Mouse (Mus musculus) gastrocnemius, postnatal 25 days (tissue): ENCODE data around the gene Capn15. TPM values are rescaled to one million over a fixed set of nuclear protein-coding genes. Genes with fewer than 3 reads are reported as not detected.
A peak's percentile ranks its signal among the peaks of the same experiment; 100 is the strongest.

Experiments
- DNase-seq: peaks from one replicate; pipeline ENCODE4 v3.0.0; 2022
- total RNA-seq, 2 experiments: library from RNA; stranded (reverse); gene quantifications; 1 replicate in 1 of 2; 2 replicates in 1 of 2; pipeline ENCODE4 v1.2.3; 2021

Gene Capn15
- total RNA-seq, 2 experiments from 2014 or later: 5.6 to 6.8 TPM

- no peak for DNase-seq
Measured at GRCm38 (mm10) chr17:25955736-25956135, 29.9 kb downstream of the Capn15 start.

DNA sequence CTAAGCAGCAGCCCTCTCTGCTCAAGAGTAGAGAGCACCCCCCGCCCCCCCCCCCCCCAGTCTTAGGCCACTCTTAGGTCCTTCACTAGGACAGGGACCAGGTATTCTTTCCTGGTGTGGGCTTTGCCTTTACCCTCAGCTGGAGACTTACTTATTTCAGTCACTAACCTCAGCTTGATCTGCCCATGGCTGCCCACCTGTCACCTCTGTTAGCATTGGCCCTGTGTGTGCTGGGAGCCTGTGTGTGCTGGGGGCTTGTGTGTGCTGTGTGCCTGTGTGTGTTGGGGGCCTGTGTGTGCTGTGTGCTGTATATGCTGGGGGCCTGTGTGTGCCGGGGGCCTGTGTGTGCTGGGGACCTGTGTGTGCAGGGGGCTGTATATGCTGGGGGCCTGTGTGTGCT, 30.9 kb downstream of the Capn15 start:
- DNase-seq: no peak

- DNase-seq: no peak
Measured at GRCm38 (mm10) chr17:25953161-25953560, 32.4 kb downstream of the Capn15 start.

- no peak for DNase-seq
Measured at GRCm38 (mm10) chr17:25951803-25952623, 33.6 kb downstream of the Capn15 start, which contains the start of gene A930017K11Rik. Gene A930017K11Rik (minus strand): TSS chr17:25952565.

DNA sequence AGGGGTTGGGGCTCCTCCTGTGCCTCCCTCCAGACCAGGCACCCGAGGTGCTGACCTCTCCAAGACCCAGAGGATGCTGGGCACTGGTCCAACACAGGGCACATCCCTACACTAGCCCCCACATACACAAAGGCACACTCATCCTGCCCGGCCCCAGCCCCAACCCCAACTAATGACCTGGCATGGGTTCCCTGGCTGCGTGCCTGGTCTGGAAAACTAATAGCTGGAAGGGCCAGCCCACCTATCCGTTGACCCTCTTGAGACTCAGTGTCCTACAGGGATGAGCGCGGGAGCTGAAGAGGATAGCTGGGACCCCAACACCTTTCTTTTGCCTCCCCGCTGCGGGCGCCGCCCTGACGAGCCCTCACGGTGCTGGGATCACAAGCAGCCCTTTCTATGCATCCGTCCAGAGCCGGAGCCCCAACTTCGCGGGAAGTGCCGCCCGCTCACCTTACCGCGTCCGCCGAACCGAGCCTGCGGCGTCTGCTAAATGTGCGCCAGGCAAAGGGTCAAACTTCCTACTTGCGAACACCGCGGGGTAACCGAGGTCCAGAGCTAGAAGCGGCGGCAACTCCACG, 34.3 kb downstream of the Capn15 start:
- DNase-seq: no peak

DNA sequence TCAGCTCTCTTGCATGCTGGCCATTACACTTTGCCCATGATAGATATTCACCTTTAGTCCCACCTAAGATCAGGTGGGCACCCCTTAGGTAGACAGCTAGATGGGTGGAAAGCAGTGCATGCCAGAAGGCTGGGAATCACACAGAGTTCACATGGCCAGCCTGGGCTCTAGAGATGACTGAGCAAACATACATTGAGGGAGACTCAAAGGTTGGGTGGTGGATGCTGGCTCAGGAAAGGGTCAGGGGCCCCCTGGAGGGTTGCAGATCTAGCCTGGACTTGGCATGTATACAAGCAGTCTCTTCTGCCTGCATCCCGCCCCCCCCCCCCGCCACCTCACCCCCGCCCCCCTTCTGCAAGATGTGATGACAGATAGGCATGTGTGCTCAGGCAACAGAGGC, 34.9 kb downstream of the Capn15 start:
- DNase-seq: no peak

DNA sequence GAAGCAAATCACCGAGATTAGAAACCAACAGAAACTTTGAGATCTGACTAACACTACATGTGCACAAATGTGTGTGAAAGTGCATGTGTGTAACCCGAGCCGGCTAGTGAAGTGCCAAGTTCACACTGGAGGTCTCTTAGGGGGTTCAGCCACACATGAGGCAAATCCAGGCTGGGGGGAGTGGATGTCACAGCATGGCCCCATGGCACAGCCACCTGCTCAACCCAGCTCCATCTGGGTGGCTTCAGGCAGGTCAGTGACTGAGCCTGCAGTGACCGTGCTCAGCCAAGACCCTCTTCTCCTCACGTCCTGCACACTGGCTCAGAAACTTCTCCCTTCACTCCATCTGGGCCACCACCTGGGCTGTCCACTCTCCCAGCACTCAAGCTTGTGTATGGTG, 35.6 kb downstream of the Capn15 start:
- no peak for DNase-seq

DNA sequence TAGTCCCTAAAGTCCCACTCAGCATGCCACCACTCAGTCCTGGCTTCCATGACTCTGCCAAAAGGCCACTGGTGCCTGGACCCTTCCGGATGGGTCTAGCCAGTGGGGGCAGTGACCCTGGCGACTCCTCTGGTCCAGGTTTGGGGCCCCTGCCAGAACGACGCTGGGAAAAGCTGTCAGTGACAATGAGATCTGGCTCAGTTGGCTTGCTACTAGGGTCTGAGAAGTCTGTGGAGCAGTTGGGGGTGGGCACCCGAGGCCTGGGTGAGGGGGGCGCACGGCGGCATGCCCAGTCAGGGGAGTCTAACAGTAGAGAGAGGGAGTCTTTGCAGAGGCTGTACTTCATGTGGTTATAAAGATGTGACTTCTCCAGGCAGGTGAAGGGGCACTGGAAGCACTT, 37.5 kb downstream of the Capn15 start:
- no peak for DNase-seq

DNA sequence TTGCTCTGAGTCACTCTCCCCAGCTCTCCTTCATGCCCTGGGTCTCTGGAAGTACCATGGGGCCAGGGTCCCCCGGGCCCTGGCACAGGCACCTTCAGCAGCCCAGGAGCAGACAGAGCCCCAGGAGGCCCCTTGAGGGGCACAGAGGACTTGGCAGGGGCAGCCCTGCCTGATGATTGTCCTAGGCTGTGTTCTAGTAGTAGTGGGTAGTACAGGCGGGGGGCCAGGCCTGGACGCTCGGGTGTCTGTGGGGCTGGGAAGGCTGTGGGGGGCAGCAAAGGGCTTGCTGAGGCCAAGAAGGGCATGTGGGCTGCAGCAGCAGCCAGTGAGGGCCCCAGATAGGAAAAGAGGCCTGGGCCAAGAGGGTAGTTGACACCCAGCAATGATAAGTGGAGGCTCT, 38.0 kb downstream of the Capn15 start:
- DNase-seq: no peak

- DNase-seq: no peak
Measured at GRCm38 (mm10) chr17:25946891-25947290, 38.7 kb downstream of the Capn15 start.

DNA sequence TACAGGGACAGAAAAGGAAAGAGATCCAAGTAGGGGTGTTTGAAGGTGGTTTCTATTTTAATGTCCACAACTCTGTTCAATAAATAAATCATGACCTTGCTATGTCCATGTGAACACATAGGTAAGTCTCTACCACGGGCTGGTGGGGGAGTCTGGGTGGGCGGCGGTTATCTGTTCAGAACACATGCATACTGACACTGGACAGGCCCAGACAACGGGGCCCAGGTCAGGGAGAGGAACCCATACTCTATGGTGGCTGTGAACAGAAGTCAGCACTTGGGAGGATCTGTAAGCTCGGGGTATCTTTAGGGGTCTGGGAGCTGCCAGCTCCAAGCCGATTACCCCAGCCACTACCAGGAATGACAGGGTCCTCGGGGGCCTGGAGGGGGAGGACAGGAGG, 39.2 kb downstream of the Capn15 start:
- no peak for DNase-seq

DNA sequence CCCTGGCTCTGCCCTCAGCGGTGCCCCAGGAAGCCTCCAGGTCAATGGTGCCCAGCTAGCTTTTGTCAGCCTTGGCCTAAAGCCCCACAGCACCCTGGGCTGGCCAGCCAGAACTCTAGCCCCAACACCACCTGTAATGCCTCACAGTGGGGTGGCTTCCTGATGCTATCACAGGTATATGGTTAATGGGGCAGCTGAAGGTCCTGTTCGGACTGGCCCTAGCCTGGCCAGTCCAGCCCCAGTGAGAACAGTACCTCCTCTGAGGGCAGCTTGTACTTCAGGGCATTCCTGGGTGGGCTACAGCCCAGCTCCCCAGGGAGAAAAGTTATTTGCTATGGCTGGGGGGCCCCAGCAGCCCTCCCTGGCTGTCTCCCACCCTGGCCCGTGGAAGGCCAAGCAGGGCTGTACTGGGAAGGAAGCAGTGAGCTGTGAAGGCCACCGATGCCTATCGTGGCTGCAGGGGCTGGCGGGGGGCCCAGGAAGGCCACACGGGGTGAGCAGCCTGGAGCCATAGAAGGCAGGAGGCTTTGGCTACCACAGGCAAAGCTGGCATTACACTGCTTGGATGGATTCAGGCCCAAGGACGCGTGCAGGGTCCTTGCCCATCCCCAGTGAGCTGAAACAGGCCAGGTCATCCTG, 40.0 kb downstream of the Capn15 start:
- peak; percentile 52 for DNase-seq

DNA sequence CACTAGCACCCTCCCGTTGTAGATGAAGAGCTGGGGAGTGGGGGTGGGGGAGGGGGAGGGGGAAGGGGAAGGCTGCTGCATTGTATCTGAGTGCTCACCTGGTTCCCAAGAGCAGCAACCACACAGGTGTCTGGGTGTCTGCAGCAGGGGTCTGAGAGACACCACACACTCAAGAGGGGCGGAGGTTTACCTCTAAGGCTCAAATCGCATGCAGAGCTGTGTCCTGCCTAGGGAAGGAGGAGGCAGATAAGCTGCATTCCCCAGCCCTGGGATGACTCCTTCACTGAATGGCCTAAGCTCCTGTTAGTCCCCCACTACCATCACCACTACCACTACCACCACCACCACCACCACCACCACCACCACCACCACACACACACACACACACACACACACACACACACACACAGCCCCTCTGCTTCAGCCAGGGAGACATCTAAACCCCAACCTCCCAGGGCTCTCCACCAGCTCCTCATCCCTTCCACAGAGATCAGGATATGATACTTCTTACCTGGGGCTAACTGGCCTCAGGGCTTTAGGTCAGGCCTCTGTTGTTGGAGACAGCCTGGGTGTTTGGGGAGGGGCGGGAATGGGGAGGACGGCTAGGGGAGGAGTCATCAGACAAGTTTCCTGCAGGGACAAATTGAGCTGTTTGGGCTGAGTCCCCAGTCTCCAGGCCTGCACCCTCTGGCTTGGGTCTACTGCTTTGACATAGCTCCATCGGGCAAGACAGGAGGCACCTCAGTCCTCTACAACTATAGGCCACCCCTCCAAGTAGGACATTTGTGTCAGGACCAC, 41.0 kb downstream of the Capn15 start, which contains the start of the genes Pigq and Nhlrc4:
Gene Pigq (minus strand): TSS at position 571 of the 798 bp plus-strand sequence.
Gene Nhlrc4 (minus strand): TSS at position 596 of the 798 bp plus-strand sequence.
- DNase-seq: no peak

- no peak for DNase-seq
Measured at GRCm38 (mm10) chr17:25943769-25944168, 41.8 kb downstream of the Capn15 start.

GRCm38 (mm10) chr17:25943221-25943620, 42.4 kb downstream of the Capn15 start:
- no peak for DNase-seq

GRCm38 (mm10) chr17:25942597-25943151, 42.9 kb downstream of the Capn15 start:
- DNase-seq: no peak

- peak; percentile 67 for DNase-seq
Measured at GRCm38 (mm10) chr17:25941511-25942241, 43.9 kb downstream of the Capn15 start.

DNA sequence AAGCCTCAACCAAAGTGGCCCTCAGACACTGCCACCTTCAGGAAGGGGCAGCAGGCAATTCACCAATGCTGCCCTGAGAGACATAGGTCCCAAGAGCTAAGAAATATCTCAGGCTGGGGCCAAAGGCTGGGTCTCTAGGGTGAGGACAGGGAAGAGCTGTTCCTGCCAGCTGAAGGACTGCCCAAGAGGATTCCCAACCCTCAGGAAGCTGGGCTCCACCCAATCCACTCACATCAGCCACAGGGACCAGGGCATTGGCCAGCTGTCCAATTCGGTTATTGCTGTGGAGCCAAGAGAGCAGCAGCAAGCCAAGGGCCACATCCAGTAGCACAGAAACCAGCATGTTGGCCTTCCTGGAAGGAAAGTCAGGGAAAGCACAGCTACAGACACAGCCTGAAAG, 51.1 kb downstream of the Capn15 start:
- DNase-seq: no peak

GRCm38 (mm10) chr17:25925348-25925747, 60.2 kb downstream of the Capn15 start:
- peak; percentile 77 for DNase-seq

DNA sequence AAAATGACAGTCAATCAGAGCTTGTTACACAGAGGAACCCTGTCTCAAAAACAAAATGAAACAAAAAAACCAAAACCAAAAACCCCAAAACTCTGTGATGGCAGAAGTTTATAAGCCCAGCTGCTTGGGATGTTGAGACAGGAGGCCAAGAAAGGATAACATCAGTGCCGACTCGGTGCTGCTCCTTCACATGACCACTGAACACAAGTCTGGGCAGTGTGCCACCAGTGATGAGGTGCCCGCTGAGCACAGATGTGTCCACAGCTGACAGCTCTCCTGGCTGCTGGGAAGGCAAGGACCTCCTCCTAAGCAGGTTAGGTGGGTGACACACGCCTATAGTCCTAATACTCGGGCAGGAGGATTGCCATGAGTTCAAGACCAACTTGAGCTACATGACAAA, 63.5 kb downstream of the Capn15 start:
- DNase-seq: no peak
